32 mouse cellular contexts compared by ENCODE assay signal in the genomic region with DNA sequence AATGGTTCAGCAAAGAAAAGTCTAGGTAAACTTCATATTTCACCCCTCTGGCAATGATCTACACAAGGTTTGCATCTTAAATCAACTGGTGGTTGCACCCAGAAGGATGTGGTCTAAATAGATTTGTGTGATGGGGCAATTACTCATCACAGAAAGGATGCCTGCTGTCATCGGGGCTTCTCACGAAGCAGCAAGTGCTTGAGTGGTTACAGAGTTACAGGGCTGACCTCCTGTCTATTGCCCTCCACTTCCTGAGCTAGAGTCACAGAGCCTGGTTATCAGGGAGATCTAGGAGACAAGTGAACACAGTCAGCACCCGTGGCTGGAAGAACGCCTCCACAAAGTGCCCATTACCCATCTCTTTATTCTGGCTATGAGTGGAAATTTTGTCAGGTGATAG.
A peak's percentile ranks its signal among the peaks of the same experiment; 100 is the strongest.
DNase-seq lines count a peak whose midpoint lies in the region; ATAC-seq lines count a peak whose summit lies in the region.
"Had no signal": no experiment of that assay in that cellular context is flagged by ENCODE, and none has a peak within 500 bp of the region (broad histone marks: within the 10 kb centered on the region; RNA-seq: fewer than 3 reads in every experiment).

No protein-coding gene starts in this region.

- ATAC-seq in CD4-positive, CD25-positive, alpha-beta regulatory T cell, adult 4 months, result peak; percentile 79
- peak; percentile 87 for ATAC-seq in granulocyte monocyte progenitor cell, adult 5-6 weeks (replicated peaks; ENCODE audit: poor library complexity, severe bottlenecking)
- peak; percentile 82 for ATAC-seq in megakaryocyte progenitor cell, adult 5-6 weeks (replicated peaks; ENCODE audit: poor library complexity)
- ATAC-seq: forebrain, postnatal 0 days; Patski had no signal

- WGBS in limb, embryonic 10.5 days, result 51% methylated on average over 4 of the region's 4 CpGs

- H3K9me3 ChIP-seq in limb, embryonic 10.5 days (replicated peaks), result no peaks in the 10 kb centered on the region
- H3K9me3 ChIP-seq: embryonic facial prominence, embryonic 15.5 days; forebrain, embryonic 12.5 days; G1E; kidney, embryonic 15.5 days; limb, embryonic 15.5 days; liver, embryonic 13.5 days; midbrain, embryonic 12.5 days; neural tube, embryonic 13.5 days had no signal

- H3K27me3 ChIP-seq in limb, embryonic 10.5 days (ENCODE audit: low read depth, poor library complexity, severe bottlenecking), result no peaks in the 10 kb centered on the region
- H3K27me3 ChIP-seq: embryonic facial prominence, embryonic 15.5 days; forebrain, embryonic 12.5 days; kidney, embryonic 15.5 days; limb, embryonic 15.5 days; liver, embryonic 13.5 days; midbrain, embryonic 12.5 days; neural tube, embryonic 13.5 days had no signal

- no peaks in the 10 kb centered on the region for H3K36me3 ChIP-seq in limb, embryonic 10.5 days
- H3K36me3 ChIP-seq: embryonic facial prominence, embryonic 15.5 days; forebrain, embryonic 12.5 days; G1E; kidney, embryonic 15.5 days; limb, embryonic 15.5 days; liver, embryonic 13.5 days; midbrain, embryonic 12.5 days; neural tube, embryonic 13.5 days had no signal

- peak; percentile 62 for DNase-seq in 3T3-L1 (ENCODE audit: low read depth, low spot score)
- DNase-seq in thymus, postnatal 25 days, result no peak
- no peak for DNase-seq in limb, embryonic 10.5 days (ENCODE audit: low spot score)
- DNase-seq in frontal cortex, postnatal 25 days (ENCODE audit: low spot score in 2 of 2), result no peak
- no peak for DNase-seq in lung, adult 18-20 months
- DNase-seq: adrenal gland, postnatal 14 days; cerebellum, adult 11-12 months; cerebellum, postnatal 10 days; forebrain, postnatal 0 days; gastrocnemius, postnatal 14 days; heart, adult 11 months; heart, postnatal 4 days; kidney, adult 18-20 months; kidney, postnatal 36 days; layer of hippocampus, postnatal 36 days; left cerebral cortex, postnatal 4 days; liver, embryonic 13.5 days; lung, adult 2 months; lung, postnatal 10 days; thymus, postnatal 36 days had no signal

- no peak overlapping the region for H3K27ac ChIP-seq in limb, embryonic 10.5 days
- H3K27ac ChIP-seq: embryonic facial prominence, embryonic 15.5 days; forebrain, embryonic 12.5 days; hindbrain, embryonic 14.5 days; kidney, embryonic 15.5 days; limb, embryonic 15.5 days; liver, embryonic 13.5 days; midbrain, embryonic 12.5 days; neural tube, embryonic 13.5 days had no signal

- H3K4me1 ChIP-seq in limb, embryonic 10.5 days, result no peaks in the 10 kb centered on the region
- H3K4me1 ChIP-seq: embryonic facial prominence, embryonic 15.5 days; forebrain, embryonic 12.5 days; kidney, embryonic 15.5 days; limb, embryonic 15.5 days; liver, embryonic 13.5 days; midbrain, embryonic 12.5 days; neural tube, embryonic 13.5 days had no signal

- H3K4me3 ChIP-seq in limb, embryonic 10.5 days, result no peak overlapping the region
- H3K4me3 ChIP-seq: embryonic facial prominence, embryonic 15.5 days; forebrain, embryonic 12.5 days; kidney, embryonic 15.5 days; limb, embryonic 15.5 days; liver, embryonic 13.5 days; midbrain, embryonic 12.5 days; neural tube, embryonic 13.5 days had no signal
